Mouse (Mus musculus): ENCODE results near the gene Hipk2. TPM values are rescaled to one million over a fixed set of nuclear protein-coding genes. Genes with fewer than 3 reads are reported as not detected.

Gene Hipk2
- polyA plus RNA-seq, 1 experiment from 2014 or later: 21.5 TPM

DNA sequence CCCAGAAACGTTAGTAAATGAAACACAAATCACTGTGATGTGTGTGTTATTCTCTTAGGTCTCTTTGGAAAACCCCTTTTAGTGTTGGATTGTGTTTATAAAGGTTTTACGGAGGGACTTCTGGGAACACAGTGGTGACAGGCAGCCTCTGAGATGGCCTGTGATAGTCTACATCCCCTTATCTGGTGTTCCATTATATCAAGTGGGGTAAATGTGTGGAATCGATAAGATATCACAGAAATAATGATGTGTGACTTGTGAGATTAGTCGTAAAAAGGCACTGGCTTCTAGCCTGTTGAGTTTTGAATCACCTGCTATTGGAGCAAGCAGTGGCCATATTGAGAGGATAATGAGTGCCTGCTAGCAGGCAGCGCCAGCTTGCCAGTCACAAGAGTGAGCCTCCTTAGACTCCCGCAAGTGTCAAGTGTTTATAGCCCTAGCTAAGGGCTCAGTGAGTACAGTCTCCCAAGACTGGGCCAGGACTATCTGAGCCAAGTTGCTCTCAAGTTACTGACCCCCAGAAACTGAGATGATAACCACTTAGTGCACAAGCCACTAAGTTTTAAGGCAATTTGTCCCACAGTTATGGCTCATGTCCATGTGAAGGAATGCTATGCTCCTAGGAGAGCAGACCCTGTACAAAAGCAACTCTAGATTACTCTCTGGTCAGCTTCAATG, 113.2 kb downstream of the Hipk2 start:
- H3K9me3 ChIP-seq (replicated peaks; ENCODE audit: control insufficient read depth, low read length): no peaks in the 10 kb centered on the region
- peaks cover 31% of the 10 kb centered on the region; the same call in 1 of the 2 replicates for H3K4me1 ChIP-seq (ENCODE audit: control insufficient read depth, insufficient read depth, low read length)
- H3K27me3 ChIP-seq (ENCODE audit: control insufficient read depth, insufficient read depth, low read length): no peaks in the 10 kb centered on the region
- ATAC-seq (ENCODE audit: insufficient read depth, low FRiP score): no peak
- no peak overlapping the region for H3K4me2 ChIP-seq (ENCODE audit: low read depth, low read length)
- no peaks in the 10 kb centered on the region for H3K36me3 ChIP-seq (ENCODE audit: control insufficient read depth, insufficient read depth, low read length)
- H3K27ac ChIP-seq (ENCODE audit: low read length): no peak overlapping the region
- H3K9ac ChIP-seq (ENCODE audit: low read length): no peak overlapping the region
- WGBS: 56% methylated on average over 6 of the region's 6 CpGs
- no peak overlapping the region for H3K4me3 ChIP-seq (replicated peaks; ENCODE audit: low read length)

DNA sequence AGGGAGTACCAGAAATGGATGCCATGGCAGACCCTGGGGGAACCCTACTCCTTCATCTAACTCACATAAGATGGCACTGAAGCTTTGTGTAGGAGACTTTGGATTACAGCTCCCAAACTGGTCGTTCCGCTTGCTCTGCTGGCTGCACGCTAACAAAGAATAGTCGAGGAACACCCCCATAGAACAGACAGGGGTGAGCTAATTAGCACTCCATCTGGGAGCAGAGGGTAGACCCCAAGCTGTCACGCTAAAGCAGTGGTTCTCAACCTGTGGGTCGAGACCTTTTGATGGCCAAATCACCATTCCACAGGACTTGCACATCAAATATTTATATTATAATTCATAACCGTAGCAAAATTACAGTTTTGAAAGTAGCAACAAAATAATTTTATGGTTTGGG, 114.0 kb downstream of the Hipk2 start:
- Histone ChIP-seq H3K27me3 (ENCODE audit: control insufficient read depth, insufficient read depth, low read length) (no peaks in the 10 kb centered on the region), H3K4me1 (ENCODE audit: control insufficient read depth, insufficient read depth, low read length) (peaks cover 35% of the 10 kb centered on the region; the same call in 1 of the 2 replicates), H3K27ac (ENCODE audit: low read length) (no peak overlapping the region), H3K36me3 (ENCODE audit: control insufficient read depth, insufficient read depth, low read length) (no peaks in the 10 kb centered on the region), H3K9ac (ENCODE audit: low read length) (no peak overlapping the region), H3K9me3 (replicated peaks; ENCODE audit: control insufficient read depth, low read length) (no peaks in the 10 kb centered on the region), H3K4me3 (replicated peaks; ENCODE audit: low read length) (no peak overlapping the region), H3K4me2 (ENCODE audit: low read depth, low read length) (no peak overlapping the region)
- 72% methylated on average over 7 of the region's 7 CpGs for whole genome bisulfite sequencing
- ATAC-seq (ENCODE audit: insufficient read depth, low FRiP score): no peak

DNA sequence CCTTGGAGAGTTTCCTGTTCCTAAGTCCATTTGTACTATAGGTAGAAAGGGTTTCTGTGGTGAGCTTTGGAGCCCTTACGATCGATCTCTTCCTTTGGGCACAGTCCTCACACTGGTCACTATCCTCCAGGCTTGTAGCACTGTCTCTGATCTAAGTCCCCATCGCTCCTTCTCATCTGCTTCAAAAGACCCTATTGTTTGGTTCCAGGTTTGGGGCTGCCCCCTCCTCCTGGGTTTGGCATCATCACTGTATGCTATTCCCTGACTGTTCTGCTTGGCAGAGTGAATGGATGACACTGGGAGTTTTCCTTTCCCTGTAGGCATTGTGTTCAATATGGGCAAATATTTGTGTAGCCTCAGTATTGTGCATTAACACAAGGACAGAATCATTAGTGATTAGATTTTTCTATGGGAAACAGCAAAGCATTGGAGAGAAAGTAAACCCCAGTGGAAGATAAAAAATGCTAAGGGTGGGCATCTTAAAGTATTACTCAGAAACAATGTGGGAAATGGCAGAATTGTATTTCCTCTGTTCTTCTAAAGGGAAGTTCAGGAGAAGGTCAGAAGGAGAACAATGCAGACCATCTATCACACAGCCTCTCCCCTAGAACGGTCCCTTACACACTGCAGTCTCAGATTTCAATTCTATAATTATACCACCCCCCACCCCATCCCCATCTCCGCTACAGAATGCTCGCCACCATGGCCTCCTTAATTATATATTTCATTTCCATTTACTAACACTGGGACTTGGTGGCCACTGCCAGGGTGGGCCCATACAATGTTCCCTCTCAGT, 114.9 kb downstream of the Hipk2 start:
- no peaks in the 10 kb centered on the region for H3K36me3 ChIP-seq (ENCODE audit: control insufficient read depth, insufficient read depth, low read length)
- H3K27ac ChIP-seq (ENCODE audit: low read length): no peak overlapping the region
- no peaks in the 10 kb centered on the region for H3K27me3 ChIP-seq (ENCODE audit: control insufficient read depth, insufficient read depth, low read length)
- 62% methylated on average over 6 of the region's 6 CpGs for WGBS
- H3K4me3 ChIP-seq (replicated peaks; ENCODE audit: low read length): no peak overlapping the region
- no peaks in the 10 kb centered on the region for H3K9me3 ChIP-seq (replicated peaks; ENCODE audit: control insufficient read depth, low read length)
- no peak overlapping the region for H3K4me2 ChIP-seq (ENCODE audit: low read depth, low read length)
- H3K9ac ChIP-seq (ENCODE audit: low read length): no peak overlapping the region
- H3K4me1 ChIP-seq (ENCODE audit: control insufficient read depth, insufficient read depth, low read length): peaks cover 35% of the 10 kb centered on the region; the same call in 1 of the 2 replicates
- no peak for ATAC-seq (ENCODE audit: insufficient read depth, low FRiP score)

DNA sequence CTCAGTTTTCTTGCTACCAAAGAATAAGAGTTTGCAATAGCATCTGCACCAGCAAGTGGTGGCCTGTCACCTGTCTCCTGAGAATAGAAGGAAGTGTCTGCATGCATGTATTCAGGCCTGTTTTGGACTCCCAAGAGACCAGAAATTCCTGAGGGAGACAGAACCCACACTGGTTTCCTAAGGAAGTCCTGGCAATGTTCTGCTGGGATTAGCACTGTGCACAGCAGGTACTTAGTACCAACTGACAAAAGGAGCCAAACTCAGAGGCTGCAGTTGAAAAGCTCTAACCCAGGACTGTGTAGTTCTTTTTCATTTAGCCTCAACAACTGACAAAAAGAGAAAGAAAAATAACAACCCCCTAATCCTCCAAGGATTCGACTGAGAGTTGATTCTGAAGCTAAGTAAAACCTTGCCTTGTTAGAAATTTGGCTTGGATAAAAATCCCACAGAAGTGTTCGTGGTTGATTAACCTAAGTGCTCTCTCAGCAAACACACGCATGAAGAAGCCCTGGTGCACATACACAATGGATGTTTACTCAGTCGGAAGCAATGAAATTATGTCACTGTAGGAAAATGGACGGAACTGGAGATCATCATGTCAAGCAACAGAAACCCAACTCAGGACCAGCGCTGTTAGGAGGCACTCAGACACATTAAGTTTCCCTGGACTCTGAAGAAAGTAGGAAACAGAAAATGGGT, 115.9 kb downstream of the Hipk2 start:
- no peaks in the 10 kb centered on the region for H3K9me3 ChIP-seq (replicated peaks; ENCODE audit: control insufficient read depth, low read length)
- H3K4me1 ChIP-seq (ENCODE audit: control insufficient read depth, insufficient read depth, low read length): peaks cover 31% of the 10 kb centered on the region; the same call in 1 of the 2 replicates
- H3K27me3 ChIP-seq (ENCODE audit: control insufficient read depth, insufficient read depth, low read length): no peaks in the 10 kb centered on the region
- H3K27ac ChIP-seq (ENCODE audit: low read length): no peak overlapping the region
- no peak overlapping the region for H3K4me3 ChIP-seq (replicated peaks; ENCODE audit: low read length)
- no peaks in the 10 kb centered on the region for H3K36me3 ChIP-seq (ENCODE audit: control insufficient read depth, insufficient read depth, low read length)
- no peak for ATAC-seq (ENCODE audit: insufficient read depth, low FRiP score)
- no peak overlapping the region for H3K4me2 ChIP-seq (ENCODE audit: low read depth, low read length)
- WGBS: 50% methylated on average over 6 of the region's 6 CpGs
- H3K9ac ChIP-seq (ENCODE audit: low read length): no peak overlapping the region

DNA sequence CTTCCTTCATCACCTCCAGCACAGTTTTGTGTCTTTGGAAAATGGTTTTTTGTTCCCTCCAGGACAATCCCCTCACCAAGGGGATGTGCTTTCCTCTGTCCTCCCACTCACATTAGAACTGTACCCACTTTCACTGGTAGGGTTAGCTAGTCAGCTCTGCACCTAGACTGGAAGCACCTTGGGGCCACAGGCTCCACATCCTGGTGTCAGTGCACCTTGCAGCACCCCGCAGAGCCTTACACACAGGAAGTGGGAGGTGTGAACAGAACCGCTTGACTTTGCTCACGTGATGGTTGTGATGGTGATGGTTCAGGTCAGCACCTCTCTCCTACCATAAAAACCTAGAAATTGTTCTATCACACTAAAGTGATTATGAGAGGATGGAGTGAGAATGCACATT, 116.8 kb downstream of the Hipk2 start:
- no peak overlapping the region for H3K9ac ChIP-seq (ENCODE audit: low read length)
- H3K9me3 ChIP-seq (replicated peaks; ENCODE audit: control insufficient read depth, low read length): no peaks in the 10 kb centered on the region
- H3K4me2 ChIP-seq (ENCODE audit: low read depth, low read length): no peak overlapping the region
- WGBS: 82% methylated on average over 3 of the region's 3 CpGs
- H3K36me3 ChIP-seq (ENCODE audit: control insufficient read depth, insufficient read depth, low read length): no peaks in the 10 kb centered on the region
- ATAC-seq (ENCODE audit: insufficient read depth, low FRiP score): no peak
- no peak overlapping the region for H3K4me3 ChIP-seq (replicated peaks; ENCODE audit: low read length)
- H3K4me1 ChIP-seq (ENCODE audit: control insufficient read depth, insufficient read depth, low read length): peaks cover 31% of the 10 kb centered on the region; the same call in 1 of the 2 replicates
- H3K27me3 ChIP-seq (ENCODE audit: control insufficient read depth, insufficient read depth, low read length): no peaks in the 10 kb centered on the region
- H3K27ac ChIP-seq (ENCODE audit: low read length): no peak overlapping the region

DNA sequence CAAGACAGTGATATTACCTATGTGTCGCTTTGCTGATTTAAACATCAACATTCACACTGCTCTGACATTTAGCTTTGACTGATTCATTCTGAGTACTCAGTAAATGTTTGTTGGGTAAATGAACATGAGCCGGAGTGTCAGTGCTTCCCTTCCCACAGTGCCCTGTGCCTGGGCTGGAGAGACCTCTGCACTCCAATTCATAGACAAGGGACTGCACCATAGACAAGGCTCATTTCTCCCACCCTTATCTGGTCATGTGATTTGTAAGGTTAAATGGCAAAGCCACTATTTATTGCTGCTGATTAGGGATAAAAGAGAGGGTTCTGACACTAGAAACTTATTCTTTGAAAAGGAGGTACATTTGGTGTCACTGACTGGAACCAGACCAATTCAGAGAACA, 118.4 kb downstream of the Hipk2 start:
- Histone ChIP-seq H3K4me3 (replicated peaks; ENCODE audit: low read length) (no peak overlapping the region), H3K27me3 (ENCODE audit: control insufficient read depth, insufficient read depth, low read length) (no peaks in the 10 kb centered on the region), H3K4me2 (ENCODE audit: low read depth, low read length) (no peak overlapping the region), H3K9ac (ENCODE audit: low read length) (no peak overlapping the region), H3K4me1 (ENCODE audit: control insufficient read depth, insufficient read depth, low read length) (peaks cover 26% of the 10 kb centered on the region; the same call in 1 of the 2 replicates), H3K27ac (ENCODE audit: low read length) (no peak overlapping the region), H3K36me3 (ENCODE audit: control insufficient read depth, insufficient read depth, low read length) (no peaks in the 10 kb centered on the region), H3K9me3 (replicated peaks; ENCODE audit: control insufficient read depth, low read length) (no peaks in the 10 kb centered on the region)
- no peak for ATAC-seq (ENCODE audit: insufficient read depth, low FRiP score)
- WGBS: 68% methylated on average over 2 of the region's 2 CpGs

DNA sequence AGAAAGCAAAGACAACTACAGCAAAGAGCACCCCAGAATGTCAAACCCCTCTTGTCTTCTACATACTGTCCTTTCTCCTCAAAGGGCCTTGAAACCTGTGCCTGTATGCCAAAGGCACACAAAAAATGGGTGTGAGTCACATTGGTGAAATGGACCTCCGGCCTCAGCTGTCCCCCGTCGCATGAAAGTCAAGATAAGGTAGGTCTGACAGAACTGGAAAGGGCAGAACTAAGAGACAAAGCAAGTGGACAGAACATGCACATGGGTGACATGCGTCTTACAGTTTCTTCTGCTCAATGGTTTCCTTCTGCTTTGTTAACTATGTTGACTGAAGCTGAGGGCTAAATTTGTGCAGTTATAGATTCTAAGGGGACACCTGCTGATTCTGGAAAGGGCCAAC, 119.0 kb downstream of the Hipk2 start:
- no peak overlapping the region for H3K4me2 ChIP-seq (ENCODE audit: low read depth, low read length)
- H3K27me3 ChIP-seq (ENCODE audit: control insufficient read depth, insufficient read depth, low read length): no peaks in the 10 kb centered on the region
- H3K27ac ChIP-seq (ENCODE audit: low read length): no peak overlapping the region
- H3K4me1 ChIP-seq (ENCODE audit: control insufficient read depth, insufficient read depth, low read length): peaks cover 22% of the 10 kb centered on the region; the same call in 1 of the 2 replicates
- ATAC-seq (ENCODE audit: insufficient read depth, low FRiP score): no peak
- 71% methylated on average over 4 of the region's 4 CpGs for WGBS
- no peak overlapping the region for H3K9ac ChIP-seq (ENCODE audit: low read length)
- H3K9me3 ChIP-seq (replicated peaks; ENCODE audit: control insufficient read depth, low read length): no peaks in the 10 kb centered on the region
- no peak overlapping the region for H3K4me3 ChIP-seq (replicated peaks; ENCODE audit: low read length)
- no peaks in the 10 kb centered on the region for H3K36me3 ChIP-seq (ENCODE audit: control insufficient read depth, insufficient read depth, low read length)

DNA sequence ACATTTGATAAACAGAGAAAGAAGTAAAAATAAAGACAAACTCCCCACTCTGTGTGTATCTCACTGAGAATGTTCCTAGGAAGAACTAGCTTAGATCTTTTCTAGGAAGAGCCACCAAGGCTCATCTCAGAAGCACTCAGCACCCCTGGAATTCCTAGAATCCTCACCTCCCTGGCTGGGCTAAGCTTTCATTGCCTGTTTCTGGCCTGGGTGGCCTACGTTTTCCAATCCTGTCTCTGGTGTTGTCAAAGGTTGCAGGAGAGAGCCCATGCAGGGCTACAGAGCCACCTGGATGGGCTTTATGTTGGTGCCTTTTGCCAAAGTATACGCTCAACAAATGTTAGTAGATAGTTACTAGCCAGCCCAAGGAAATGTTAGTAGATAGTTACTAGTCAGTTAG, 120.0 kb downstream of the Hipk2 start:
- Histone ChIP-seq H3K4me2 (ENCODE audit: low read depth, low read length) (no peak overlapping the region), H3K27ac (ENCODE audit: low read length) (no peak overlapping the region), H3K36me3 (ENCODE audit: control insufficient read depth, insufficient read depth, low read length) (no peaks in the 10 kb centered on the region), H3K4me3 (replicated peaks; ENCODE audit: low read length) (no peak overlapping the region), H3K4me1 (ENCODE audit: control insufficient read depth, insufficient read depth, low read length) (peaks cover 15% of the 10 kb centered on the region; the same call in 1 of the 2 replicates), H3K27me3 (ENCODE audit: control insufficient read depth, insufficient read depth, low read length) (no peaks in the 10 kb centered on the region), H3K9ac (ENCODE audit: low read length) (no peak overlapping the region), H3K9me3 (replicated peaks; ENCODE audit: control insufficient read depth, low read length) (no peaks in the 10 kb centered on the region)
- 88% methylated on average over 2 of the region's 2 CpGs for WGBS
- ATAC-seq (ENCODE audit: insufficient read depth, low FRiP score): no peak

DNA sequence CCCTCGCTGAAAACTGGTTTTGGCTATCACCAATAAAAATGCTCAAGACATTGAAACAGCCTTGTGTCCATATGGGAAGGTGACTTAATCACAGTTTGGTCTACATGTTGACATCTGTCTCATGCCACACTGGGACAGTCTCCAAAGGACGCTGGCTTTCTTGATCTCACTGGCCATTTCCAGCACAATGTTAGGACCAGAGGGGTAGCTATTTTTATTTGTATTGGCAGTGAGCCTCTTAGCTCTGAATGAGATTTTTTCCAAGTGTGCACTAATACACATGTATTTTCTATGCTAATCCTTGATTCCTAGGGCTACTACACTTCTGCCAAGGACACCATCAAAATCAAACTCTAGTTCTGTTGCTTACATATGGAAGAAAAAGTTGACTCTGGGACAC, 120.8 kb downstream of the Hipk2 start:
- H3K27ac ChIP-seq (ENCODE audit: low read length): no peak overlapping the region
- no peaks in the 10 kb centered on the region for H3K27me3 ChIP-seq (ENCODE audit: control insufficient read depth, insufficient read depth, low read length)
- no peaks in the 10 kb centered on the region for H3K36me3 ChIP-seq (ENCODE audit: control insufficient read depth, insufficient read depth, low read length)
- peaks cover 7% of the 10 kb centered on the region; the same call in 1 of the 2 replicates for H3K4me1 ChIP-seq (ENCODE audit: control insufficient read depth, insufficient read depth, low read length)
- H3K9me3 ChIP-seq (replicated peaks; ENCODE audit: control insufficient read depth, low read length): no peaks in the 10 kb centered on the region
- no peak overlapping the region for H3K4me2 ChIP-seq (ENCODE audit: low read depth, low read length)
- WGBS: 92% methylated on average over 2 of the region's 2 CpGs
- ATAC-seq (ENCODE audit: insufficient read depth, low FRiP score): no peak
- H3K9ac ChIP-seq (ENCODE audit: low read length): no peak overlapping the region
- no peak overlapping the region for H3K4me3 ChIP-seq (replicated peaks; ENCODE audit: low read length)
